Mouse (Mus musculus) stomach, postnatal 0 days (tissue): ENCODE measurements at regions not wholly inside any gene's neighbourhood (a gene's known extent, or its start where the extent isn't known, plus 50 kb on each side); places are given as distances from the start of the nearest gene placed in this dataset.

Source experiments
- ATAC-seq: fragments of 200-750 bp; cut with Nextera tagmentation; 2 replicates; pipeline ENCODE4 v1.8.0; 2017; ENCODE audit not compliant: low FRiP score, low TSS enrichment
- DNase-seq: peaks from one replicate; pipeline ENCODE4 v3.0.0-alpha.2; 2016; ENCODE audit warnings: low spot score
- H3K27ac ChIP-seq: fragments of 300-500 bp; sonication (generic); replicated peaks from 2 replicates; pipeline ENCODE4 v1.5.1; 2014; ENCODE audit warnings: mild to moderate bottlenecking, control low read depth
- H3K27me3 ChIP-seq: fragments of 300-500 bp; sonication (generic); 2 replicates; pipeline ENCODE4 v1.6.1; 2014; ENCODE audit warnings: low read length; ENCODE audit not compliant: control insufficient read depth, insufficient read depth
- H3K36me3 ChIP-seq: fragments of 300-500 bp; sonication (generic); 2 replicates; pipeline ENCODE4 v1.6.1; 2014; ENCODE audit warnings: low read length, mixed read lengths; ENCODE audit not compliant: control insufficient read depth, insufficient read depth
- H3K4me1 ChIP-seq: fragments of 300-500 bp; sonication (generic); replicated peaks from 2 replicates; pipeline ENCODE4 v1.6.1; 2014; ENCODE audit warnings: antibody characterized with exemption; ENCODE audit not compliant: control insufficient read depth, insufficient read depth
- H3K4me2 ChIP-seq: fragments of 300-500 bp; sonication (generic); replicated peaks from 2 replicates; pipeline ENCODE4 v1.6.1; 2014; ENCODE audit warnings: low read depth, mild to moderate bottlenecking, control low read depth, moderate library complexity
- H3K4me3 ChIP-seq: fragments of 300-500 bp; sonication (generic); 2 replicates; pipeline ENCODE4 v1.5.1; 2014; ENCODE audit warnings: low read depth, low read length, control low read depth
- H3K9ac ChIP-seq: fragments of 300-500 bp; sonication (generic); 2 replicates; pipeline ENCODE4 v1.6.1; 2014; ENCODE audit warnings: mild to moderate bottlenecking, low read length, control low read depth, mixed read lengths
- H3K9me3 ChIP-seq: fragments of 300-500 bp; sonication (generic); 2 replicates; pipeline ENCODE4 v1.6.1; 2016; ENCODE audit warnings: low read length; ENCODE audit not compliant: control insufficient read depth
- CTCF ChIP-seq: IDR thresholded peaks from 2 replicates; pipeline ENCODE4 v1.5.1; 2016; ENCODE audit warnings: antibody characterized with exemption, low read depth, mild to moderate bottlenecking, moderate library complexity
- EP300 ChIP-seq: optimal IDR thresholded peaks from 2 replicates; pipeline ENCODE3; 2016; ENCODE audit warnings: antibody characterized with exemption
- WGBS: fragments of 180-500 bp; shearing (Covaris S2); extraction: QIAGEN DNeasy Blood & Tissue Kit; methylation state at CpG from one replicate; pipeline ENCODE4 v1.1.7; 2014; 5-methylcytosine and 5-hydroxymethylcytosine counted together

GRCm38 (mm10) chr12:112368112-112368511 is 121.1 kb upstream of the A530016L24Rik start:
- Histone ChIP-seq H3K9ac (no peak overlapping the region), H3K36me3 (no peaks in the 10 kb centered on the region), H3K9me3 (no peaks in the 10 kb centered on the region), H3K4me2 (no peak overlapping the region), H3K4me3 (no peak overlapping the region), H3K27ac (no peak overlapping the region), H3K27me3 (no peaks in the 10 kb centered on the region), H3K4me1 (no peaks in the 10 kb centered on the region)
- WGBS, result 66% methylated on average over 6 of the region's 6 CpGs
- no peak for DNase-seq
- no peak for ATAC-seq
- TF ChIP-seq CTCF, result no peak
- TF ChIP-seq EP300, result no peak

GRCm38 (mm10) chr12:112369581-112370371 is 119.5 kb upstream of the A530016L24Rik start:
- 67% methylated on average over 15 of the region's 15 CpGs for WGBS

GRCm38 (mm10) chr12:112372234-112373050 is 116.8 kb upstream of the A530016L24Rik start:
- H3K9me3 ChIP-seq, result no peaks in the 10 kb centered on the region
- no peak overlapping the region for H3K4me3 ChIP-seq
- DNase-seq (no peak), ATAC-seq (no peak)
- no peak overlapping the region for H3K9ac ChIP-seq
- WGBS, result 75% methylated on average over 14 of the region's 14 CpGs
- H3K27ac ChIP-seq, result no peak overlapping the region
- H3K4me2 ChIP-seq, result no peak overlapping the region
- TF ChIP-seq EP300 (no peak), CTCF (no peak)
- H3K36me3 ChIP-seq, result no peaks in the 10 kb centered on the region
- no peaks in the 10 kb centered on the region for H3K27me3 ChIP-seq
- H3K4me1 ChIP-seq, result no peaks in the 10 kb centered on the region

More at GRCm38 (mm10) chr12:112369581-112370371, 119.5 kb upstream of the A530016L24Rik start:
- Histone ChIP-seq H3K9ac (no peak overlapping the region), H3K27ac (no peak overlapping the region), H3K4me1 (no peaks in the 10 kb centered on the region), H3K36me3 (no peaks in the 10 kb centered on the region), H3K9me3 (no peaks in the 10 kb centered on the region), H3K4me3 (no peak overlapping the region), H3K27me3 (no peaks in the 10 kb centered on the region), H3K4me2 (no peak overlapping the region)
- ATAC-seq, result no peak
- no peak for DNase-seq
- TF ChIP-seq CTCF (no peak), EP300 (no peak)

DNA sequence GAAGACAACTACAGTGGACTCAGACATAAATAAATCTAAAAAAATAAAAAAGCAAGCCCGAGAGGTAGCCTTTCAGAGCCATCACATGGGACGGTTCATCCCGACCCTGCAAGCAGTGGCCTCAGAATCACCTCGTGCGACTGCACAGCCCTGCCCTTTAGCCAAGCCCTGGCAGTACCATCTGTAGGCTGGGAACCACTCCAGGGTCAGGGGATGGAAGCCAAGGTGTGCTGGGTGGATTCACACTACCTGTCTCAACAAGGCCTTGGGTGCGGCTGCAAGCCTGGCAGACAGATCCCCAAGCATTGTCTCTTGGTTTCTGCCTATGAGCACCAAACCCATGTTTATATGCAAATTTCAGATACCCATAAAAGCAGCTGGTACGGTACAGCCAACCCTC is 115.3 kb upstream of the A530016L24Rik start:
- H3K9me3 ChIP-seq, result no peaks in the 10 kb centered on the region
- H3K27ac ChIP-seq, result no peak overlapping the region
- no peak overlapping the region for H3K4me2 ChIP-seq
- TF ChIP-seq EP300, result no peak
- TF ChIP-seq CTCF, result no peak
- H3K4me3 ChIP-seq, result no peak overlapping the region
- H3K36me3 ChIP-seq, result no peaks in the 10 kb centered on the region
- H3K27me3 ChIP-seq, result no peaks in the 10 kb centered on the region
- H3K4me1 ChIP-seq, result no peaks in the 10 kb centered on the region
- no peak for ATAC-seq
- no peak for DNase-seq
- WGBS, result 66% methylated on average over 7 of the region's 7 CpGs
- H3K9ac ChIP-seq, result no peak overlapping the region

- no peaks in the 10 kb centered on the region for H3K9me3 ChIP-seq
- DNase-seq (no peak), ATAC-seq (no peak)
- H3K4me2 ChIP-seq, result no peak overlapping the region
- no peak overlapping the region for H3K27ac ChIP-seq
- 71% methylated on average over 5 of the region's 5 CpGs for WGBS
- H3K27me3 ChIP-seq, result no peaks in the 10 kb centered on the region
- H3K4me1 ChIP-seq, result no peaks in the 10 kb centered on the region
- H3K36me3 ChIP-seq, result no peaks in the 10 kb centered on the region
- H3K9ac ChIP-seq, result no peak overlapping the region
- H3K4me3 ChIP-seq, result no peak overlapping the region
- TF ChIP-seq EP300 (no peak), CTCF (no peak)
Observed at GRCm38 (mm10) chr12:112376236-112376635, 113.0 kb upstream of the A530016L24Rik start.

DNA sequence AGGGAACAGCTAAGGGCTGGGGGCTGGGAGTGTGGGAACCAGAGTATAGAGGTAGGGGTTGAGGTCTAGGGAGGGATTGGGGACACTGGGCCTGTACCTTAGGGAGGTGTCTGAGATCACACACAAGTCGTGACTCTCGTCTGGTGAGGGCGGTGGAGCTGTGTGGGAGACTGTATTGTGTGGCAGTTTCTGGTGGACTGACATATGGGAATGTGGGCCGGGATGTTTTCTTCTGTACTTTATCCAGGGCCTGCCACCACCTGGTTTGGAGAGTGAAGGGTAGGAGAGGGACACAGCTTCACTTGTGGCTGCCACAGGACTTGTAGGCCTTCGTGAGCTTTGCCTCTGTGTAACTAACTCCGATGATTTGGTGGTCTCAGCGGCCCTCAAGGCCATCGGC is 112.5 kb upstream of the A530016L24Rik start:
- no peak for ATAC-seq
- DNase-seq, result no peak
- WGBS, result 78% methylated on average over 8 of the region's 8 CpGs

More for the DNA sequence above, 112.5 kb upstream of the A530016L24Rik start:
- Histone ChIP-seq H3K27ac (no peak overlapping the region), H3K4me1 (no peaks in the 10 kb centered on the region), H3K36me3 (no peaks in the 10 kb centered on the region), H3K9ac (no peak overlapping the region), H3K4me3 (no peak overlapping the region), H3K4me2 (no peak overlapping the region), H3K27me3 (no peaks in the 10 kb centered on the region), H3K9me3 (no peaks in the 10 kb centered on the region)
- no peak for TF ChIP-seq CTCF
